ENCODE assay signal across 10 mouse cellular contexts in genomic region chr4:152339293-152339790, GRCm38 (mm10). TPM values are rescaled to one million over a fixed set of nuclear protein-coding genes. Genes with fewer than 3 reads are reported as not detected.
DNase-seq lines count a peak whose midpoint lies in the region; ATAC-seq and TF ChIP-seq lines count a peak whose summit lies in the region.
"Had no signal": no experiment of that assay in that cellular context is flagged by ENCODE, and none has a peak within 500 bp of the region (broad histone marks: within the 10 kb centered on the region; RNA-seq: fewer than 3 reads in every experiment).

No protein-coding gene starts in this region.

- 4% methylated on average over 20 of the region's 26 CpGs for WGBS in heart, postnatal 0 days
- WGBS in hindbrain, embryonic 12.5 days, result under 1% methylated on average over 9 of the region's 26 CpGs
- under 1% methylated on average over 21 of the region's 26 CpGs for WGBS in midbrain, embryonic 11.5 days

- no peak for ATAC-seq in heart, postnatal 0 days (ENCODE audit: insufficient read depth, low read depth)
- ATAC-seq in hindbrain, embryonic 12.5 days (ENCODE audit: low FRiP score), result 0 out of 2 replicates have a peak, but pooled peaks have one; percentile 8
- ATAC-seq in midbrain, embryonic 11.5 days (ENCODE audit: low FRiP score), result peak; percentile 17; the same call in 1 of the 2 replicates
- no peak for ATAC-seq in granulocyte monocyte progenitor cell, adult 5-6 weeks (replicated peaks; ENCODE audit: poor library complexity, severe bottlenecking)

- intact Hi-C loops in heart, postnatal 14 days (cut with DNase I), result no loop called here

- no peak for DNase-seq in heart, postnatal 0 days (ENCODE audit: low spot score)
- no peak for DNase-seq in heart, postnatal 14 days
- peak; percentile 91 for DNase-seq in midbrain, embryonic 11.5 days (ENCODE audit: low spot score, missing footprints)
- no peak for DNase-seq in adrenal gland, postnatal 4 days (ENCODE audit: low spot score in 2 of 2)
- DNase-seq in adrenal gland, postnatal 36 days, result no peak
- DNase-seq: heart, adult 18-20 months had no signal

- no peaks in the 10 kb centered on the region for H3K9me3 ChIP-seq in heart, postnatal 0 days (replicated peaks; ENCODE audit: control insufficient read depth, low read length)
- no peaks in the 10 kb centered on the region for H3K9me3 ChIP-seq in hindbrain, embryonic 12.5 days (replicated peaks)
- no peaks in the 10 kb centered on the region for H3K9me3 ChIP-seq in midbrain, embryonic 11.5 days (ENCODE audit: control insufficient read depth, low read length)

- peaks cover 10% of the 10 kb centered on the region for H3K4me1 ChIP-seq in heart, postnatal 0 days (ENCODE audit: control insufficient read depth, insufficient read depth)
- H3K4me1 ChIP-seq in cortical plate, adult 2 months (ENCODE audit: control insufficient read depth, insufficient read depth, low read length), result peaks cover 11% of the 10 kb centered on the region
- H3K4me1 ChIP-seq in hindbrain, embryonic 12.5 days, result peaks cover 21% of the 10 kb centered on the region
- H3K4me1 ChIP-seq in midbrain, embryonic 11.5 days (ENCODE audit: control insufficient read depth, insufficient read depth, low read length), result peaks cover 14% of the 10 kb centered on the region

- no peak overlapping the region for H3K9ac ChIP-seq in heart, postnatal 0 days (replicated peaks; ENCODE audit: low read depth, low read length)
- H3K9ac ChIP-seq in hindbrain, embryonic 12.5 days, result peak overlapping the region; percentile 78
- H3K9ac ChIP-seq in midbrain, embryonic 11.5 days (ENCODE audit: low read length), result peak overlapping the region; percentile 61

- H3K4me2 ChIP-seq in heart, postnatal 0 days (ENCODE audit: low read depth, low read length), result peak overlapping the region; percentile 91
- peak overlapping the region; percentile 100 for H3K4me2 ChIP-seq in hindbrain, embryonic 12.5 days (replicated peaks)
- peak overlapping the region; percentile 100 for H3K4me2 ChIP-seq in midbrain, embryonic 11.5 days

- TF ChIP-seq POLR2A in cortical plate, adult 2 months (IDR thresholded peaks at IDR 0.05; ENCODE audit: extremely low read depth, insufficient read depth, low read length), result no peak

- H3K27me3 ChIP-seq in heart, postnatal 0 days (ENCODE audit: control insufficient read depth, insufficient read depth, low read length), result peaks cover 69% of the 10 kb centered on the region
- peaks cover 63% of the 10 kb centered on the region for H3K27me3 ChIP-seq in hindbrain, embryonic 12.5 days
- peaks cover 31% of the 10 kb centered on the region for H3K27me3 ChIP-seq in midbrain, embryonic 11.5 days (ENCODE audit: control insufficient read depth, insufficient read depth, low read length)

- H3K36me3 ChIP-seq in heart, postnatal 0 days (replicated peaks; ENCODE audit: control insufficient read depth, insufficient read depth, low read length), result peaks cover 15% of the 10 kb centered on the region
- H3K36me3 ChIP-seq in hindbrain, embryonic 12.5 days, result peaks cover 19% of the 10 kb centered on the region
- H3K36me3 ChIP-seq in midbrain, embryonic 11.5 days (ENCODE audit: control insufficient read depth, insufficient read depth, low read length), result peaks cover 5% of the 10 kb centered on the region; the same call in 1 of the 2 replicates

- H3K27ac ChIP-seq in heart, postnatal 0 days (ENCODE audit: low read depth), result no peak overlapping the region
- H3K27ac ChIP-seq in cortical plate, adult 2 months (ENCODE audit: insufficient read depth, low read length), result peak overlapping the region; percentile 80
- peak overlapping the region; percentile 36; the same call in 1 of the 2 replicates for H3K27ac ChIP-seq in hindbrain, embryonic 12.5 days
- no peak overlapping the region for H3K27ac ChIP-seq in midbrain, embryonic 11.5 days (ENCODE audit: low read depth, low read length)

- H3K4me3 ChIP-seq in heart, postnatal 0 days (ENCODE audit: low read depth, low read length), result peak overlapping the region; percentile 56
- H3K4me3 ChIP-seq in cortical plate, adult 2 months (ENCODE audit: insufficient read depth, low read length), result peak overlapping the region; percentile 84
- H3K4me3 ChIP-seq in hindbrain, embryonic 12.5 days, result peak overlapping the region; percentile 66
- H3K4me3 ChIP-seq in midbrain, embryonic 11.5 days (ENCODE audit: low read depth, low read length), result peak overlapping the region; percentile 57

- no peak for TF ChIP-seq CTCF in heart, postnatal 0 days (IDR thresholded peaks at IDR 0.05; ENCODE audit: low read depth)
- no peak for TF ChIP-seq CTCF in cortical plate, adult 2 months (IDR thresholded peaks at IDR 0.05; ENCODE audit: extremely low read depth, insufficient read depth, low read length)

- TF ChIP-seq EP300 in heart, postnatal 0 days (IDR thresholded peaks at IDR 0.05; ENCODE audit: low read depth), result no peak

RNA-seq across cellular contexts. Expression of gene Chd5, which starts 0.9 kb away (rescaled TPM):
- 0.11 TPM in 1 of 2 replicates, not detected in the other for total RNA-seq in heart, postnatal 0 days (2014; rRNA removed; ENCODE audit: low replicate concordance)
- 0.01 and 0.03 TPM in 2 replicates for polyA plus RNA-seq in heart, postnatal 0 days (2015; fragmentation: Nextera tagmentation; extraction: Ambion mirVana)
- total RNA-seq in heart, postnatal 14 days (2021), result under 1 TPM; 0.10 to 0.60 TPM
- 67.5 and 75.5 TPM in 2 replicates for polyA plus RNA-seq in cortical plate, adult 2 months (2012; rRNA removed)
- 4.1 and 4.8 TPM in 2 replicates for polyA plus RNA-seq in hindbrain, embryonic 12.5 days (2016; fragmentation: Nextera tagmentation; extraction: Ambion mirVana)
- 0.56 and 0.66 TPM in 2 replicates for polyA plus RNA-seq in midbrain, embryonic 11.5 days (2014; fragmentation: Nextera tagmentation; extraction: Ambion mirVana)
- total RNA-seq in adrenal gland, postnatal 4 days (2021), result 10 to 100 TPM; 19.0 to 24.7 TPM
- not detected in 2 replicates for total RNA-seq in granulocyte monocyte progenitor cell, adult 5-6 weeks (2014; fragmentation: Nextera tagmentation)
- 0.04 TPM in 1 of 2 replicates, not detected in the other for total RNA-seq in granulocyte monocyte progenitor cell, adult 5-6 weeks (2017)
- total RNA-seq in adrenal gland, postnatal 36 days (2021), result 1 to 10 TPM; 5.0 to 5.4 TPM

RNA-seq across cellular contexts. Expression of gene Rpl22, which starts 13.8 kb away (rescaled TPM):
- total RNA-seq in heart, postnatal 0 days (2014; rRNA removed; ENCODE audit: low replicate concordance), result 118 and 122 TPM in 2 replicates
- 224 and 235 TPM in 2 replicates for polyA plus RNA-seq in heart, postnatal 0 days (2015; fragmentation: Nextera tagmentation; extraction: Ambion mirVana)
- total RNA-seq in heart, postnatal 14 days (2021), result 100 to 1,000 TPM; 223 to 252 TPM
- 201 and 216 TPM in 2 replicates for polyA plus RNA-seq in cortical plate, adult 2 months (2012; rRNA removed)
- polyA plus RNA-seq in hindbrain, embryonic 12.5 days (2016; fragmentation: Nextera tagmentation; extraction: Ambion mirVana), result 257 and 282 TPM in 2 replicates
- 357 and 368 TPM in 2 replicates for polyA plus RNA-seq in midbrain, embryonic 11.5 days (2014; fragmentation: Nextera tagmentation; extraction: Ambion mirVana)
- total RNA-seq in adrenal gland, postnatal 4 days (2021), result 100 to 1,000 TPM; 608 to 640 TPM
- 1,942 and 1,984 TPM in 2 replicates for total RNA-seq in granulocyte monocyte progenitor cell, adult 5-6 weeks (2014; fragmentation: Nextera tagmentation)
- 2,435 and 2,975 TPM in 2 replicates for total RNA-seq in granulocyte monocyte progenitor cell, adult 5-6 weeks (2017)
- total RNA-seq in adrenal gland, postnatal 36 days (2021), result 100 to 1,000 TPM; 496 to 507 TPM

RNA-seq across cellular contexts. Expression of gene Rnf207, which starts 20.5 kb away (rescaled TPM):
- 171 and 226 TPM in 2 replicates for total RNA-seq in heart, postnatal 0 days (2014; rRNA removed; ENCODE audit: low replicate concordance)
- 109 and 115 TPM in 2 replicates for polyA plus RNA-seq in heart, postnatal 0 days (2015; fragmentation: Nextera tagmentation; extraction: Ambion mirVana)
- 10 to 100 TPM; 84.5 to 95.8 TPM for total RNA-seq in heart, postnatal 14 days (2021)
- 22.2 and 25.0 TPM in 2 replicates for polyA plus RNA-seq in cortical plate, adult 2 months (2012; rRNA removed)
- 2.5 and 3.8 TPM in 2 replicates for polyA plus RNA-seq in hindbrain, embryonic 12.5 days (2016; fragmentation: Nextera tagmentation; extraction: Ambion mirVana)
- polyA plus RNA-seq in midbrain, embryonic 11.5 days (2014; fragmentation: Nextera tagmentation; extraction: Ambion mirVana), result 1.1 and 1.7 TPM in 2 replicates
- total RNA-seq in adrenal gland, postnatal 4 days (2021), result 1 to 10 TPM; 1.2 to 1.3 TPM
- not detected in 2 replicates for total RNA-seq in granulocyte monocyte progenitor cell, adult 5-6 weeks (2014; fragmentation: Nextera tagmentation)
- total RNA-seq in granulocyte monocyte progenitor cell, adult 5-6 weeks (2017), result not detected in 2 replicates
- under 1 TPM; 0.46 to 0.96 TPM for total RNA-seq in adrenal gland, postnatal 36 days (2021)
- polyA plus RNA-seq: G1E had no signal

RNA-seq across cellular contexts. Expression of gene Icmt, which starts 42.3 kb away (rescaled TPM):
- total RNA-seq in heart, postnatal 0 days (2014; rRNA removed; ENCODE audit: low replicate concordance), result 26.1 and 38.0 TPM in 2 replicates
- 12.7 and 15.0 TPM in 2 replicates for polyA plus RNA-seq in heart, postnatal 0 days (2015; fragmentation: Nextera tagmentation; extraction: Ambion mirVana)
- total RNA-seq in heart, postnatal 14 days (2021), result 10 to 100 TPM; 25.9 to 27.2 TPM
- 32.9 and 35.2 TPM in 2 replicates for polyA plus RNA-seq in cortical plate, adult 2 months (2012; rRNA removed)
- 25.3 and 25.6 TPM in 2 replicates for polyA plus RNA-seq in hindbrain, embryonic 12.5 days (2016; fragmentation: Nextera tagmentation; extraction: Ambion mirVana)
- 18.1 and 19.8 TPM in 2 replicates for polyA plus RNA-seq in midbrain, embryonic 11.5 days (2014; fragmentation: Nextera tagmentation; extraction: Ambion mirVana)
- total RNA-seq in adrenal gland, postnatal 4 days (2021), result 10 to 100 TPM; 35.4 to 35.5 TPM
- total RNA-seq in granulocyte monocyte progenitor cell, adult 5-6 weeks (2014; fragmentation: Nextera tagmentation), result 14.3 and 17.9 TPM in 2 replicates
- 13.0 and 13.9 TPM in 2 replicates for total RNA-seq in granulocyte monocyte progenitor cell, adult 5-6 weeks (2017)
- 10 to 100 TPM; 49.0 to 50.2 TPM for total RNA-seq in adrenal gland, postnatal 36 days (2021)

RNA-seq across cellular contexts. Expression of gene Hes3, which starts 47.9 kb away (rescaled TPM):
- total RNA-seq in heart, postnatal 0 days (2014; rRNA removed; ENCODE audit: low replicate concordance), result not detected in 2 replicates
- not detected in 2 replicates for polyA plus RNA-seq in heart, postnatal 0 days (2015; fragmentation: Nextera tagmentation; extraction: Ambion mirVana)
- total RNA-seq in heart, postnatal 14 days (2021), result not detected
- 1.1 and 1.2 TPM in 2 replicates for polyA plus RNA-seq in cortical plate, adult 2 months (2012; rRNA removed)
- 1.2 and 2.1 TPM in 2 replicates for polyA plus RNA-seq in hindbrain, embryonic 12.5 days (2016; fragmentation: Nextera tagmentation; extraction: Ambion mirVana)
- polyA plus RNA-seq in midbrain, embryonic 11.5 days (2014; fragmentation: Nextera tagmentation; extraction: Ambion mirVana), result 8.6 and 12.6 TPM in 2 replicates
- not detected for total RNA-seq in adrenal gland, postnatal 4 days (2021)
- total RNA-seq in granulocyte monocyte progenitor cell, adult 5-6 weeks (2014; fragmentation: Nextera tagmentation), result not detected in 2 replicates
- not detected in 2 replicates for total RNA-seq in granulocyte monocyte progenitor cell, adult 5-6 weeks (2017)
- total RNA-seq in adrenal gland, postnatal 36 days (2021), result not detected
- total RNA-seq: G1E; heart, adult 18-20 months had no signal
- polyA plus RNA-seq: G1E had no signal

Comparison
In these comparisons a context has a peak if more than half of its experiments do, and no peak if none do; other contexts are left out.
1. ATAC-seq: peak in hindbrain, embryonic 12.5 days (single experiment) and midbrain, embryonic 11.5 days (single experiment); none in heart, postnatal 0 days (single experiment) and granulocyte monocyte progenitor cell, adult 5-6 weeks (single experiment).
2. H3K27ac ChIP-seq: peak in cortical plate, adult 2 months (single experiment) and hindbrain, embryonic 12.5 days (single experiment); none in heart, postnatal 0 days (single experiment) and midbrain, embryonic 11.5 days (single experiment).
3. RNA of gene Rnf207, which starts 20.5 kb away (total RNA-seq): 171 to 226 TPM in heart, postnatal 0 days and 84.5 to 95.8 TPM in heart, postnatal 14 days; 1.2 to 1.3 TPM in adrenal gland, postnatal 4 days, 0.46 to 0.96 TPM in adrenal gland, postnatal 36 days and not detected in granulocyte monocyte progenitor cell, adult 5-6 weeks; every median in the first group is over 10 times any median in the second.
4. Peak in every context shown above with its lines, with median percentiles within 50 percentile points of each other: H3K4me2 ChIP-seq and H3K4me3 ChIP-seq.